Mouse (Mus musculus): Measurements from ENCODE around the gene Sap18.

GRCm38 (mm10) chr14:57803731-57804130 is 5.8 kb downstream of the Sap18 start:
- TF ChIP-seq CTCF (IDR thresholded peaks at IDR 0.05; ENCODE audit: low read depth, low read length) (no peak), POLR2A (IDR thresholded peaks at IDR 0.05; ENCODE audit: borderline replicate concordance, low read depth, low read length) (no peak)
